Mouse (Mus musculus): ENCODE measurements around the gene Fchsd2.

DNA sequence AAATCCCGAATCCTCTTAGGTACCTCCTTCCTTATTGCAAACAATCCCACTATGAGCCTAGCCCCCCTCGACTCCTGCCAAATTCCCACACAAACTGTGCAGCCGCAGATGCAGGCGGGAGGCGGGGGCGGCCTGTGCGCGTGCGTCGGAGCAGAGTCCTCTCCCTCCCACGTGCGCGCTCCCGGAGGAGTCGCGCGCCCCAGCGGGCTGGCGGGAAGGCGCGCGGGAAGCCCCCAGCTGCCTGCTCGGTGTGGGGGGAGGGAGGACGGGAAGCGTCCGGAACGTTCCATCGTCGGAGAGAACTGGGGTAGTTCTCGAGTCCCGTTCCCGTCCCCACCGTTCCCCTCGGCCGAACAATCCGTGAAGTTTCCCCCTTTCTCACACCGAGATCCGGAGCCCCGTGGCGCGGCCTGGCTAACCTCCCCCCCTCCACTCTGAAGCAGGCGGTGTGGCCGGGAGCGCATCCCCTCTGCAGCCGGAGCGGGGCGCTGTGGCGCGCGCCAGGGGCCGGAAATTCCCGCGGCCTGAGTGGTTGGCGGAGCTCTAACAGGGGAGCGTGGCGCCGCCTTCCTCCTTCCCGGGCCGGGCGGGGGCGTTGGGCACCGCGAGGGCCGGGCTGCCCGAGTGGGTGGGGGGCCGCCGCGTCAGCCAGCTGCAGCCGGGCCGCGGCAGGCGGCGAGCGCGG is 15.4 kb downstream of the Fchsd2 start:
- TF ChIP-seq GATA1 (IDR thresholded peaks at IDR 0.05; ENCODE audit: borderline replicate concordance, low read length) = no peak
- TF ChIP-seq FLI1 (IDR thresholded peaks at IDR 0.05; ENCODE audit: low read length) = no peak
